Comparison of ENCODE assay signal across 9 mouse cellular contexts in genomic region chr19:4101466-4101865, GRCm38 (mm10). TPM values are rescaled to one million over a fixed set of nuclear protein-coding genes. Genes with fewer than 3 reads are reported as not detected.
DNase-seq lines count a peak whose midpoint lies in the region; ATAC-seq and TF ChIP-seq lines count a peak whose summit lies in the region.
"Had no signal": no experiment of that assay in that cellular context is flagged by ENCODE, and none has a peak within 500 bp of the region (broad histone marks: within the 10 kb centered on the region; RNA-seq: fewer than 3 reads in every experiment).

No protein-coding gene starts in this region.

- no peak overlapping the region for H3K27ac ChIP-seq in heart, embryonic 14.5 days (replicated peaks in 1 of 2; ENCODE audit: control insufficient read depth in 1 of 2, insufficient read depth in 1 of 2, low read depth in 2 of 2, low read length in 2 of 2)
- 0 out of 2 replicates have a peak overlapping the region, but pooled peaks have one; percentile 29 for H3K27ac ChIP-seq in forebrain, postnatal 0 days (ENCODE audit: low read depth, low read length)
- no peak overlapping the region for H3K27ac ChIP-seq in midbrain, embryonic 11.5 days (ENCODE audit: low read depth, low read length)

- intact Hi-C loops in heart, postnatal 14 days (cut with DNase I): no loop called here

- no peak for DNase-seq in heart, postnatal 14 days
- peak; percentile 37 for DNase-seq in brain, embryonic 14.5 days (ENCODE audit: low read depth)
- DNase-seq in forebrain, postnatal 0 days: no peak
- DNase-seq in midbrain, embryonic 11.5 days (ENCODE audit: low spot score, missing footprints): no peak
- DNase-seq in frontal cortex, postnatal 36 days (ENCODE audit: low spot score in 2 of 2): no peak

- H3K9ac ChIP-seq in heart, embryonic 14.5 days (ENCODE audit: low read length): 0 out of 2 replicates have a peak overlapping the region, but pooled peaks have one; percentile 70
- H3K9ac ChIP-seq in forebrain, postnatal 0 days: peak overlapping the region; percentile 84
- peak overlapping the region; percentile 65 for H3K9ac ChIP-seq in midbrain, embryonic 11.5 days (ENCODE audit: low read length)

- no peak for ATAC-seq in heart, embryonic 14.5 days (ENCODE audit: insufficient number of reproducible peaks, insufficient read depth, low FRiP score, low read depth)
- no peak for ATAC-seq in forebrain, postnatal 0 days
- ATAC-seq in midbrain, embryonic 11.5 days (ENCODE audit: low FRiP score): no peak
- no peak for ATAC-seq in granulocyte monocyte progenitor cell, adult 5-6 weeks (replicated peaks; ENCODE audit: poor library complexity, severe bottlenecking)
- ATAC-seq in megakaryocyte-erythroid progenitor cell, adult 5-6 weeks (replicated peaks; ENCODE audit: low FRiP score, low TSS enrichment, poor library complexity, severe bottlenecking): no peak

- peaks cover 14 to 28% of the 10 kb centered on the region in 2 experiments for H3K4me1 ChIP-seq in heart, embryonic 14.5 days (ENCODE audit: control insufficient read depth in 2 of 2, insufficient read depth in 2 of 2, low read length in 2 of 2)
- H3K4me1 ChIP-seq in forebrain, postnatal 0 days (ENCODE audit: insufficient read depth): 0 out of 2 replicates have a peak, but pooled peaks cover 7% of the 10 kb centered on the region
- peaks cover 28% of the 10 kb centered on the region for H3K4me1 ChIP-seq in midbrain, embryonic 11.5 days (ENCODE audit: control insufficient read depth, insufficient read depth, low read length)

- peaks cover 20% of the 10 kb centered on the region; the same call in 1 of the 2 replicates for H3K27me3 ChIP-seq in heart, embryonic 14.5 days (ENCODE audit: control insufficient read depth, insufficient read depth, low read length)
- H3K27me3 ChIP-seq in forebrain, postnatal 0 days (ENCODE audit: insufficient read depth, low read length): no peaks in the 10 kb centered on the region
- peaks cover 21% of the 10 kb centered on the region for H3K27me3 ChIP-seq in midbrain, embryonic 11.5 days (ENCODE audit: control insufficient read depth, insufficient read depth, low read length)

- TF ChIP-seq CTCF in brain, embryonic 14.5 days (IDR thresholded peaks at IDR 0.05; ENCODE audit: borderline replicate concordance, extremely low read depth, insufficient read depth, insufficient read length): no peak; the same call in 1 of the 2 replicates
- TF ChIP-seq CTCF in forebrain, postnatal 0 days (IDR thresholded peaks at IDR 0.05; ENCODE audit: low read depth): peak; percentile 37; the same call in 1 of the 2 replicates

- H3K36me3 ChIP-seq in heart, embryonic 14.5 days (ENCODE audit: control insufficient read depth, insufficient read depth, low read length): peaks cover 14% of the 10 kb centered on the region
- peaks cover 24% of the 10 kb centered on the region for H3K36me3 ChIP-seq in forebrain, postnatal 0 days (ENCODE audit: insufficient read depth)
- no peaks in the 10 kb centered on the region for H3K36me3 ChIP-seq in midbrain, embryonic 11.5 days (ENCODE audit: control insufficient read depth, insufficient read depth, low read length)

- peak overlapping the region; percentile 90 for H3K4me2 ChIP-seq in heart, embryonic 14.5 days (ENCODE audit: low read length)
- H3K4me2 ChIP-seq in forebrain, postnatal 0 days (ENCODE audit: low read depth): peak overlapping the region; percentile 76
- H3K4me2 ChIP-seq in midbrain, embryonic 11.5 days: peak overlapping the region; percentile 90

- TF ChIP-seq POLR2A in brain, embryonic 14.5 days (IDR thresholded peaks at IDR 0.05; ENCODE audit: borderline replicate concordance, extremely low read depth, insufficient read depth, insufficient read length, poor library complexity, severe bottlenecking): no peak

- no peaks in the 10 kb centered on the region for H3K9me3 ChIP-seq in heart, embryonic 14.5 days (ENCODE audit: control insufficient read depth, low read length)
- no peaks in the 10 kb centered on the region for H3K9me3 ChIP-seq in forebrain, postnatal 0 days (ENCODE audit: low read length)
- H3K9me3 ChIP-seq in midbrain, embryonic 11.5 days (ENCODE audit: control insufficient read depth, low read length): no peaks in the 10 kb centered on the region

- peak overlapping the region in 1 of 2 experiments; percentile 57; a peak in 2 of 4 replicates for H3K4me3 ChIP-seq in heart, embryonic 14.5 days (ENCODE audit: control insufficient read depth in 1 of 2, insufficient read depth in 1 of 2, low read depth in 1 of 2, low read length in 2 of 2)
- peak overlapping the region; percentile 63 for H3K4me3 ChIP-seq in forebrain, postnatal 0 days (ENCODE audit: low read depth, low read length)
- peak overlapping the region; percentile 45 for H3K4me3 ChIP-seq in midbrain, embryonic 11.5 days (ENCODE audit: low read depth, low read length)

- WGBS in heart, embryonic 14.5 days: 73% methylated on average over 6 of the region's 6 CpGs
- 56% methylated on average over 6 of the region's 6 CpGs for WGBS in forebrain, postnatal 0 days
- WGBS in midbrain, embryonic 11.5 days: 58% methylated on average over 6 of the region's 6 CpGs

RNA-seq across cellular contexts. Expression of gene Pitpnm1, which starts 1.7 kb away (rescaled TPM):
- polyA plus RNA-seq in heart, embryonic 14.5 days (2014; fragmentation: Nextera tagmentation; extraction: Ambion mirVana): 17.3 TPM in 2 replicates
- 10 to 100 TPM; 25.0 to 26.4 TPM for total RNA-seq in heart, postnatal 14 days (2021)
- polyA plus RNA-seq in brain, embryonic 14.5 days (2012; rRNA removed): 149 and 158 TPM in 2 replicates
- 108 and 127 TPM in 2 replicates for total RNA-seq in forebrain, postnatal 0 days (2014; rRNA removed)
- polyA plus RNA-seq in forebrain, postnatal 0 days (2015; fragmentation: Nextera tagmentation; extraction: Ambion mirVana): 68.8 and 82.9 TPM in 2 replicates
- polyA plus RNA-seq in midbrain, embryonic 11.5 days (2014; fragmentation: Nextera tagmentation; extraction: Ambion mirVana): 11.2 and 11.3 TPM in 2 replicates
- total RNA-seq in granulocyte monocyte progenitor cell, adult 5-6 weeks (2014; fragmentation: Nextera tagmentation): 11.3 and 16.8 TPM in 2 replicates
- total RNA-seq in granulocyte monocyte progenitor cell, adult 5-6 weeks (2017): 4.5 and 24.3 TPM in 2 replicates
- total RNA-seq in megakaryocyte-erythroid progenitor cell, adult 5-6 weeks (2014; fragmentation: Nextera tagmentation): 42.3 and 44.1 TPM in 2 replicates
- total RNA-seq in megakaryocyte-erythroid progenitor cell, adult 5-6 weeks (2017): 7.4 and 7.7 TPM in 2 replicates

RNA-seq across cellular contexts. Expression of gene Cdk2ap2, which starts 4.5 kb away (rescaled TPM):
- polyA plus RNA-seq in heart, embryonic 14.5 days (2014; fragmentation: Nextera tagmentation; extraction: Ambion mirVana): 62.5 and 63.8 TPM in 2 replicates
- 10 to 100 TPM; 24.2 to 27.5 TPM for total RNA-seq in heart, postnatal 14 days (2021)
- polyA plus RNA-seq in brain, embryonic 14.5 days (2012; rRNA removed): 56.1 and 82.2 TPM in 2 replicates
- total RNA-seq in forebrain, postnatal 0 days (2014; rRNA removed): 34.4 and 35.4 TPM in 2 replicates
- 59.9 and 65.4 TPM in 2 replicates for polyA plus RNA-seq in forebrain, postnatal 0 days (2015; fragmentation: Nextera tagmentation; extraction: Ambion mirVana)
- 60.8 and 73.5 TPM in 2 replicates for polyA plus RNA-seq in midbrain, embryonic 11.5 days (2014; fragmentation: Nextera tagmentation; extraction: Ambion mirVana)
- total RNA-seq in granulocyte monocyte progenitor cell, adult 5-6 weeks (2014; fragmentation: Nextera tagmentation): 119 and 155 TPM in 2 replicates
- total RNA-seq in granulocyte monocyte progenitor cell, adult 5-6 weeks (2017): 33.7 and 36.5 TPM in 2 replicates
- 65.1 and 75.8 TPM in 2 replicates for total RNA-seq in megakaryocyte-erythroid progenitor cell, adult 5-6 weeks (2014; fragmentation: Nextera tagmentation)
- total RNA-seq in megakaryocyte-erythroid progenitor cell, adult 5-6 weeks (2017): 6.7 and 16.1 TPM in 2 replicates

RNA-seq across cellular contexts. Expression of gene Cabp2, which starts 20.1 kb away (rescaled TPM):
- not detected in 2 replicates for polyA plus RNA-seq in heart, embryonic 14.5 days (2014; fragmentation: Nextera tagmentation; extraction: Ambion mirVana)
- total RNA-seq in heart, postnatal 14 days (2021): not detected
- not detected in 2 replicates for polyA plus RNA-seq in brain, embryonic 14.5 days (2012; rRNA removed)
- total RNA-seq in forebrain, postnatal 0 days (2014; rRNA removed): not detected in 2 replicates
- polyA plus RNA-seq in forebrain, postnatal 0 days (2015; fragmentation: Nextera tagmentation; extraction: Ambion mirVana): not detected in 2 replicates
- polyA plus RNA-seq in midbrain, embryonic 11.5 days (2014; fragmentation: Nextera tagmentation; extraction: Ambion mirVana): not detected in 2 replicates
- not detected in 2 replicates for total RNA-seq in granulocyte monocyte progenitor cell, adult 5-6 weeks (2014; fragmentation: Nextera tagmentation)
- total RNA-seq in granulocyte monocyte progenitor cell, adult 5-6 weeks (2017): not detected in 2 replicates
- total RNA-seq in megakaryocyte-erythroid progenitor cell, adult 5-6 weeks (2014; fragmentation: Nextera tagmentation): not detected in 2 replicates
- not detected in 2 replicates for total RNA-seq in megakaryocyte-erythroid progenitor cell, adult 5-6 weeks (2017)
- total RNA-seq: megakaryocyte progenitor cell, adult 5-6 weeks had no signal

RNA-seq across cellular contexts. Expression of gene Aip, which starts 24.2 kb away (rescaled TPM):
- 87.3 and 100 TPM in 2 replicates for polyA plus RNA-seq in heart, embryonic 14.5 days (2014; fragmentation: Nextera tagmentation; extraction: Ambion mirVana)
- total RNA-seq in heart, postnatal 14 days (2021): 10 to 100 TPM; 47.0 to 60.6 TPM
- polyA plus RNA-seq in brain, embryonic 14.5 days (2012; rRNA removed): 80.0 and 88.6 TPM in 2 replicates
- total RNA-seq in forebrain, postnatal 0 days (2014; rRNA removed): 25.8 and 33.9 TPM in 2 replicates
- 85.7 and 86.2 TPM in 2 replicates for polyA plus RNA-seq in forebrain, postnatal 0 days (2015; fragmentation: Nextera tagmentation; extraction: Ambion mirVana)
- 54.9 and 58.9 TPM in 2 replicates for polyA plus RNA-seq in midbrain, embryonic 11.5 days (2014; fragmentation: Nextera tagmentation; extraction: Ambion mirVana)
- 19.6 and 60.2 TPM in 2 replicates for total RNA-seq in granulocyte monocyte progenitor cell, adult 5-6 weeks (2014; fragmentation: Nextera tagmentation)
- 31.3 and 38.6 TPM in 2 replicates for total RNA-seq in granulocyte monocyte progenitor cell, adult 5-6 weeks (2017)
- 25.9 and 31.2 TPM in 2 replicates for total RNA-seq in megakaryocyte-erythroid progenitor cell, adult 5-6 weeks (2014; fragmentation: Nextera tagmentation)
- 16.9 and 23.2 TPM in 2 replicates for total RNA-seq in megakaryocyte-erythroid progenitor cell, adult 5-6 weeks (2017)

RNA-seq across cellular contexts. Expression of gene Gpr152, which starts 38.1 kb away (rescaled TPM):
- polyA plus RNA-seq in heart, embryonic 14.5 days (2014; fragmentation: Nextera tagmentation; extraction: Ambion mirVana): not detected in 2 replicates
- total RNA-seq in heart, postnatal 14 days (2021): not detected
- 0.08 TPM in 2 replicates for polyA plus RNA-seq in brain, embryonic 14.5 days (2012; rRNA removed)
- total RNA-seq in forebrain, postnatal 0 days (2014; rRNA removed): 0.19 and 0.23 TPM in 2 replicates
- not detected in 2 replicates for polyA plus RNA-seq in forebrain, postnatal 0 days (2015; fragmentation: Nextera tagmentation; extraction: Ambion mirVana)
- polyA plus RNA-seq in midbrain, embryonic 11.5 days (2014; fragmentation: Nextera tagmentation; extraction: Ambion mirVana): not detected in 2 replicates
- not detected in 2 replicates for total RNA-seq in granulocyte monocyte progenitor cell, adult 5-6 weeks (2014; fragmentation: Nextera tagmentation)
- total RNA-seq in granulocyte monocyte progenitor cell, adult 5-6 weeks (2017): not detected in 2 replicates
- total RNA-seq in megakaryocyte-erythroid progenitor cell, adult 5-6 weeks (2014; fragmentation: Nextera tagmentation): not detected in 2 replicates
- not detected in 2 replicates for total RNA-seq in megakaryocyte-erythroid progenitor cell, adult 5-6 weeks (2017)
- total RNA-seq: megakaryocyte progenitor cell, adult 5-6 weeks had no signal
